Comparison of ENCODE assay signal across 25 mouse cellular contexts in the genomic region with DNA sequence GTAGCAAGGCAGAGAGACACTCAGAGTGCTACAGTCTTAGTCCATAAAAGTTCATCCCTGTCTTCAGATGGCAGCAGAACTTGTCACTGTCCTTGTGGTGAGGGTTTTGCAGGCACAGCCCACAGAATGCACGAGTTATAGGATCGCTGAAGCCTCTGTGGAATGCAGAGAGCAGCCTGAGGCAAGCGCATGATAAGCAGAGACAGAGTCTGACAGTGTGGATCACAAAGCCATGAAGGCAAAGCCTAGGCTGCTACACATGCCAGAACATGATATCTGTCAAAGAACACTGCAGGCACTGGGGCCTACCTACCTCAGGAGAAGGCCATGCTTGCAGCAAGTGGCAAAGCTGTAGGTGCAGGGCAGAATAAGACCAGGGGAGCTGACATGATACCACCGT. TPM values are rescaled to one million over a fixed set of nuclear protein-coding genes. Genes with fewer than 3 reads are reported as not detected.
A peak's percentile ranks its signal among the peaks of the same experiment; 100 is the strongest.
DNase-seq lines count a peak whose midpoint lies in the region; ATAC-seq lines count a peak whose summit lies in the region.
"Had no signal": no experiment of that assay in that cellular context is flagged by ENCODE, and none has a peak within 500 bp of the region (broad histone marks: within the 10 kb centered on the region; RNA-seq: fewer than 3 reads in every experiment).

No protein-coding gene starts in this region.

- no peaks in the 10 kb centered on the region for H3K27me3 ChIP-seq in heart, embryonic 13.5 days (replicated peaks)
- no peaks in the 10 kb centered on the region for H3K27me3 ChIP-seq in liver, embryonic 15.5 days
- H3K27me3 ChIP-seq in embryonic facial prominence, embryonic 14.5 days (replicated peaks; ENCODE audit: control insufficient read depth, insufficient read depth, low read length), result no peaks in the 10 kb centered on the region
- H3K27me3 ChIP-seq: lung, embryonic 15.5 days; midbrain, embryonic 13.5 days; neural tube, embryonic 12.5 days had no signal

- ATAC-seq in heart, embryonic 13.5 days (ENCODE audit: extremely low read depth, insufficient number of reproducible peaks, low FRiP score, low TSS enrichment), result no peak
- ATAC-seq in liver, embryonic 15.5 days (ENCODE audit: insufficient read depth), result 0 out of 2 replicates have a peak, but pooled peaks have one; percentile 25
- peak; percentile 92 for ATAC-seq in embryonic facial prominence, embryonic 14.5 days (ENCODE audit: low read depth)
- no peak for ATAC-seq in inflammation-experienced regulatory T-cells, adult 6 months
- no peak for ATAC-seq in megakaryocyte-erythroid progenitor cell, adult 5-6 weeks (replicated peaks; ENCODE audit: low FRiP score, low TSS enrichment, poor library complexity, severe bottlenecking)
- ATAC-seq: forebrain, embryonic 16.5 days; midbrain, embryonic 13.5 days had no signal

- H3K9me3 ChIP-seq in heart, embryonic 13.5 days, result no peaks in the 10 kb centered on the region
- H3K9me3 ChIP-seq in liver, embryonic 15.5 days (replicated peaks), result no peaks in the 10 kb centered on the region
- H3K9me3 ChIP-seq in embryonic facial prominence, embryonic 14.5 days (ENCODE audit: control insufficient read depth, low read length), result no peaks in the 10 kb centered on the region
- H3K9me3 ChIP-seq: lung, embryonic 15.5 days; midbrain, embryonic 13.5 days; neural tube, embryonic 12.5 days had no signal

- H3K4me2 ChIP-seq in heart, embryonic 13.5 days, result no peak overlapping the region
- no peak overlapping the region for H3K4me2 ChIP-seq in liver, embryonic 15.5 days
- no peak overlapping the region for H3K4me2 ChIP-seq in embryonic facial prominence, embryonic 14.5 days (ENCODE audit: low read depth, low read length)
- H3K4me2 ChIP-seq: lung, embryonic 15.5 days; midbrain, embryonic 13.5 days; neural tube, embryonic 12.5 days had no signal

- peaks cover 14% of the 10 kb centered on the region for H3K4me1 ChIP-seq in heart, embryonic 13.5 days
- no peaks in the 10 kb centered on the region for H3K4me1 ChIP-seq in liver, embryonic 15.5 days (replicated peaks)
- H3K4me1 ChIP-seq in embryonic facial prominence, embryonic 14.5 days (ENCODE audit: control insufficient read depth, insufficient read depth, low read length), result no peaks in the 10 kb centered on the region
- H3K4me1 ChIP-seq: lung, embryonic 15.5 days; midbrain, embryonic 13.5 days; neural tube, embryonic 12.5 days had no signal

- WGBS in heart, embryonic 13.5 days, result 39% methylated on average over 4 of the region's 4 CpGs
- 66% methylated on average over 4 of the region's 4 CpGs for WGBS in liver, embryonic 15.5 days (ENCODE audit: insufficient replicate concordance)
- 77% methylated on average over 4 of the region's 4 CpGs for WGBS in embryonic facial prominence, embryonic 14.5 days

- no peak for DNase-seq in heart, postnatal 25 days (ENCODE audit: low spot score)
- no peak for DNase-seq in liver
- peak; percentile 77 for DNase-seq in embryonic facial prominence, embryonic 14.5 days (ENCODE audit: low spot score)
- DNase-seq: B cell, adult 2 months; cerebellum, adult 2 months; gastrocnemius, adult 2 months; kidney, adult 18-20 months; layer of hippocampus, postnatal 36 days; right cerebral cortex, adult 18-20 months; thymus, postnatal 36 days had no signal

- 0 out of 2 replicates have a peak overlapping the region, but pooled peaks have one; percentile 24 for H3K9ac ChIP-seq in heart, embryonic 13.5 days
- no peak overlapping the region for H3K9ac ChIP-seq in liver, embryonic 15.5 days
- no peak overlapping the region for H3K9ac ChIP-seq in embryonic facial prominence, embryonic 14.5 days (ENCODE audit: low read depth, low read length)
- H3K9ac ChIP-seq: lung, embryonic 15.5 days; midbrain, embryonic 13.5 days; neural tube, embryonic 12.5 days had no signal

- no peak overlapping the region for H3K4me3 ChIP-seq in heart, embryonic 13.5 days
- no peak overlapping the region for H3K4me3 ChIP-seq in liver, embryonic 15.5 days (replicated peaks)
- no peak overlapping the region for H3K4me3 ChIP-seq in embryonic facial prominence, embryonic 14.5 days (ENCODE audit: low read depth, low read length)
- H3K4me3 ChIP-seq: gastrocnemius, adult 2 months; layer of hippocampus, adult 2 months; lung, embryonic 15.5 days; midbrain, embryonic 13.5 days; neural tube, embryonic 12.5 days had no signal

- H3K27ac ChIP-seq in heart, embryonic 13.5 days (replicated peaks), result peak overlapping the region; percentile 39
- H3K27ac ChIP-seq in liver, embryonic 15.5 days (replicated peaks), result no peak overlapping the region
- no peak overlapping the region; the same call in 1 of the 2 replicates for H3K27ac ChIP-seq in embryonic facial prominence, embryonic 14.5 days (replicated peaks; ENCODE audit: low read depth, low read length)
- H3K27ac ChIP-seq: gastrocnemius, adult 2 months; kidney, postnatal 0 days; layer of hippocampus, adult 2 months; lung, embryonic 15.5 days; macrophage; midbrain, embryonic 13.5 days; neural tube, embryonic 12.5 days had no signal

- intact Hi-C loops in heart, postnatal 25 days (cut with DNase I), result no loop called here

- peaks cover 28% of the 10 kb centered on the region for H3K36me3 ChIP-seq in heart, embryonic 13.5 days
- H3K36me3 ChIP-seq in liver, embryonic 15.5 days (replicated peaks), result no peaks in the 10 kb centered on the region
- H3K36me3 ChIP-seq in embryonic facial prominence, embryonic 14.5 days (ENCODE audit: control insufficient read depth, insufficient read depth, low read length), result peaks cover 34% of the 10 kb centered on the region

RNA-seq across cellular contexts. Expression of gene Nsun3, which starts 12.8 kb away (rescaled TPM):
- polyA plus RNA-seq in heart, embryonic 13.5 days (2015; fragmentation: Nextera tagmentation; extraction: Ambion mirVana), result 5.5 and 6.3 TPM in 2 replicates
- 1 to 10 TPM; 7.2 to 7.7 TPM for total RNA-seq in heart, postnatal 25 days (2021)
- 3.3 and 4.6 TPM in 2 replicates for polyA plus RNA-seq in liver, embryonic 15.5 days (2015; fragmentation: Nextera tagmentation; extraction: Ambion mirVana)
- 7.3 and 10.2 TPM in 2 replicates for polyA plus RNA-seq in embryonic facial prominence, embryonic 14.5 days (2014; fragmentation: Nextera tagmentation; extraction: Ambion mirVana)
- 10 to 100 TPM; 22.4 to 30.4 (median 25.8) TPM for polyA plus RNA-seq in inflammation-experienced regulatory T-cells, adult 6 months (2017; shearing (Covaris generic))
- 40.4 and 42.9 TPM in 2 replicates for total RNA-seq in megakaryocyte-erythroid progenitor cell, adult 5-6 weeks (2014; fragmentation: Nextera tagmentation)
- 18.2 and 33.5 TPM in 2 replicates for total RNA-seq in megakaryocyte-erythroid progenitor cell, adult 5-6 weeks (2017)

RNA-seq across cellular contexts. Expression of gene Stx19, which starts 15.1 kb away (rescaled TPM):
- polyA plus RNA-seq in heart, embryonic 13.5 days (2015; fragmentation: Nextera tagmentation; extraction: Ambion mirVana), result 0.13 and 0.22 TPM in 2 replicates
- total RNA-seq in heart, postnatal 25 days (2021), result not detected
- 0.05 and 0.14 TPM in 2 replicates for polyA plus RNA-seq in liver, embryonic 15.5 days (2015; fragmentation: Nextera tagmentation; extraction: Ambion mirVana)
- polyA plus RNA-seq in embryonic facial prominence, embryonic 14.5 days (2014; fragmentation: Nextera tagmentation; extraction: Ambion mirVana), result 0.63 and 0.69 TPM in 2 replicates
- 1 to 10 TPM in 2 of 3 experiments, under 1 TPM in 1; 0.96 to 2.9 (median 1.8) TPM for polyA plus RNA-seq in inflammation-experienced regulatory T-cells, adult 6 months (2017; shearing (Covaris generic))
- not detected in 2 replicates for total RNA-seq in megakaryocyte-erythroid progenitor cell, adult 5-6 weeks (2014; fragmentation: Nextera tagmentation)
- not detected in 2 replicates for total RNA-seq in megakaryocyte-erythroid progenitor cell, adult 5-6 weeks (2017)
- total RNA-seq: adrenal gland, adult 18-20 months; gastrocnemius, adult 2 months; granulocyte monocyte progenitor cell, adult 5-6 weeks; layer of hippocampus, adult 2 months; layer of hippocampus, postnatal 36 days; left cerebral cortex, postnatal 14 days; liver, adult 2 months had no signal
- polyA plus RNA-seq: cerebellum, adult 2 months; liver, adult 2 months; macrophage had no signal

RNA-seq across cellular contexts. Expression of gene Arl13b, which starts 47.4 kb away (rescaled TPM):
- 10.4 and 10.6 TPM in 2 replicates for polyA plus RNA-seq in heart, embryonic 13.5 days (2015; fragmentation: Nextera tagmentation; extraction: Ambion mirVana)
- 10 to 100 TPM; 10.2 to 11.4 TPM for total RNA-seq in heart, postnatal 25 days (2021)
- 3.0 and 4.1 TPM in 2 replicates for polyA plus RNA-seq in liver, embryonic 15.5 days (2015; fragmentation: Nextera tagmentation; extraction: Ambion mirVana)
- 22.5 and 23.0 TPM in 2 replicates for polyA plus RNA-seq in embryonic facial prominence, embryonic 14.5 days (2014; fragmentation: Nextera tagmentation; extraction: Ambion mirVana)
- polyA plus RNA-seq in inflammation-experienced regulatory T-cells, adult 6 months (2017; shearing (Covaris generic)), result 10 to 100 TPM in 1 of 3 experiments, 1 to 10 TPM in 2; 5.2 to 10.0 (median 5.5) TPM
- 7.8 and 11.3 TPM in 2 replicates for total RNA-seq in megakaryocyte-erythroid progenitor cell, adult 5-6 weeks (2014; fragmentation: Nextera tagmentation)
- total RNA-seq in megakaryocyte-erythroid progenitor cell, adult 5-6 weeks (2017), result 5.4 and 8.2 TPM in 2 replicates

RNA-seq across cellular contexts. Expression of gene Pros1, which starts 54.7 kb away (rescaled TPM):
- polyA plus RNA-seq in heart, embryonic 13.5 days (2015; fragmentation: Nextera tagmentation; extraction: Ambion mirVana), result 15.0 and 16.0 TPM in 2 replicates
- 10 to 100 TPM; 15.6 to 19.1 TPM for total RNA-seq in heart, postnatal 25 days (2021)
- 11.4 and 12.1 TPM in 2 replicates for polyA plus RNA-seq in liver, embryonic 15.5 days (2015; fragmentation: Nextera tagmentation; extraction: Ambion mirVana)
- 49.2 and 50.4 TPM in 2 replicates for polyA plus RNA-seq in embryonic facial prominence, embryonic 14.5 days (2014; fragmentation: Nextera tagmentation; extraction: Ambion mirVana)
- polyA plus RNA-seq in inflammation-experienced regulatory T-cells, adult 6 months (2017; shearing (Covaris generic)), result 10 to 100 TPM in 2 of 3 experiments, 1 to 10 TPM in 1; 1.8 to 18.2 (median 10.0) TPM
- total RNA-seq in megakaryocyte-erythroid progenitor cell, adult 5-6 weeks (2014; fragmentation: Nextera tagmentation), result not detected in 2 replicates
- total RNA-seq in megakaryocyte-erythroid progenitor cell, adult 5-6 weeks (2017), result 0.19 and 4.8 TPM in 2 replicates

Comparison
In these comparisons a context has a peak if more than half of its experiments do, and no peak if none do; other contexts are left out.
1. ATAC-seq: peak in liver, embryonic 15.5 days (single experiment) and embryonic facial prominence, embryonic 14.5 days (single experiment); none in heart, embryonic 13.5 days (single experiment), inflammation-experienced regulatory T-cells, adult 6 months (single experiment) and megakaryocyte-erythroid progenitor cell, adult 5-6 weeks (single experiment).